In genomic region chr10:58352364-58352763, GRCm38 (mm10) we compare ENCODE assay signal across 11 mouse cellular contexts.
"Had no signal": no experiment of that assay in that cellular context is flagged by ENCODE, and none has a peak within 500 bp of the region (broad histone marks: within the 10 kb centered on the region; RNA-seq: fewer than 3 reads in every experiment).

No protein-coding gene starts in this region.

- H3K4me3 ChIP-seq: kidney, embryonic 15.5 days; limb, embryonic 12.5 days; midbrain, embryonic 15.5 days had no signal

- DNase-seq: kidney, adult 18-20 months; kidney, postnatal 14 days; layer of hippocampus, postnatal 36 days; lung, adult 18-20 months; right cerebral cortex, postnatal 25 days; thymus, adult 2 months; thymus, postnatal 25 days had no signal

- H3K27ac ChIP-seq: limb, embryonic 12.5 days; midbrain, embryonic 15.5 days had no signal

- H3K4me2 ChIP-seq: kidney, embryonic 15.5 days; limb, embryonic 12.5 days; midbrain, embryonic 11.5 days; midbrain, embryonic 15.5 days had no signal

- ATAC-seq: midbrain, embryonic 15.5 days had no signal

- H3K9ac ChIP-seq: kidney, embryonic 15.5 days; limb, embryonic 12.5 days; midbrain, embryonic 15.5 days had no signal

- H3K36me3 ChIP-seq: limb, embryonic 12.5 days; midbrain, embryonic 15.5 days had no signal

- H3K27me3 ChIP-seq: kidney, embryonic 15.5 days; limb, embryonic 12.5 days; midbrain, embryonic 15.5 days had no signal

- H3K4me1 ChIP-seq: limb, embryonic 12.5 days; midbrain, embryonic 15.5 days had no signal

- H3K9me3 ChIP-seq: kidney, embryonic 15.5 days; limb, embryonic 12.5 days; midbrain, embryonic 15.5 days had no signal
